Mouse (Mus musculus) monocyte, adult 5-6 weeks (primary cell): Measurements from ENCODE around the gene Wdr1. TPM values are rescaled to one million over a fixed set of nuclear protein-coding genes. Genes with fewer than 3 reads are reported as not detected.

Experiments used
- ATAC-seq: fragments of 153-309, 156-312 bp; replicated peaks from 2 replicates; pipeline ENCODE4 v1.8.0; 2017; ENCODE audit warnings: mild to moderate bottlenecking; ENCODE audit not compliant: low TSS enrichment, insufficient number of reproducible peaks, severe bottlenecking, poor library complexity, low FRiP score
- total RNA-seq: library from RNA; stranded (forward); fragments of 200-1000, 200-491, 200-594 nt; gene quantifications from 3 replicates; pipeline ENCODE4 v1.2.3, GENCODE M21; 2017

Gene Wdr1
- total RNA-seq, 1 experiment from 2014 or later, result 393 TPM

DNA sequence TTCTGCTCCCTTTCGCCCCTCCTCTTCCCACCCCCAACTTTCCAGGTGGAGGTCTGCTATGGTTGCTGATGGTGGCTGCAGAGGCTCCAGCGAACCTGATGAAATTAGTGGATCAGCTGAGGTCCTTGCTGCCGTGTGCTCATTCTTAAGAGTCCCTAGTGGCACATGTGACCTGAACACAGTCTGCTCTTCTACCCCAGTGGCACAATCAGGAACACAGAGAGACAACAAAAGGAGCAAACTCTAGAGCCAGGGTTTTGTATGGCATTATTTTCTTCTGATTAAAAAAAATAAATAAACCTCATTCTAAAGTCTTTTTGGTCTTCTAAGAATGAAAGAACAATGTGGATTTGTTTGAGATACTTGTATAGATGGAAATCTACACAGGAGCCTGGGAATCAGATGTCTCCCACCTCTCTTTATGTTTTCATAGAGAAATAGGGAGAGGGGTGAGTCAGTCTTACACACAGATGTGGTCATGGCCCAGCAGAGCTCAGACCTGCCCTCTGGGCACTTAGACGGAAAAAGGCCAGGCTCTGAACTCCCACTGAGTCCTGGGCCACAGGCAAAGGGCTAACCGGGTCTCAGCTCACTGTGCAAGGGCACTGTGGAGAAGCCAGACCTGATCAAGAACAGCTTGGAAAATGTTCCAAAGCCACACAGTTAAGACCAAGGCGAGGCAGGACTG is 58.1 kb downstream of the Wdr1 start:
- ATAC-seq, result no peak

DNA sequence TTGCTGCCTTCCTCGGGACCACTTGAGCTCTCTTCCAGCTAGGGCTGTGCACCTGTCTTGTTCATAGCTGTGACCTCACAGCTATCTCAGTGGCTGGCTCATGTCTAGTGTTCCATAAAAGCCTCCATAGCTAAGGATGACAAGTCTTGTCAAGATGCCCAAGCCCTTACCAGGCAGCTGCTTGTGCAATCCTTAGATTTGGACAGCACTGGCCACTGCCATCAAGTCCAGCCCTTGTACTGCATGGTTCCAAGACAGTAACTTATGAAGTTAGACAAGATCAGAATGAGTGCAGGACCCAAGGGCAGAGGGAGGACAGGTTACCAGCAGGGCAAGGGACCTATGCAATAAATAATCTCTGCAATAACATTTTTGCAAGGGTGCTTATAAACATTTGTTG is 58.9 kb downstream of the Wdr1 start:
- no peak for ATAC-seq

DNA sequence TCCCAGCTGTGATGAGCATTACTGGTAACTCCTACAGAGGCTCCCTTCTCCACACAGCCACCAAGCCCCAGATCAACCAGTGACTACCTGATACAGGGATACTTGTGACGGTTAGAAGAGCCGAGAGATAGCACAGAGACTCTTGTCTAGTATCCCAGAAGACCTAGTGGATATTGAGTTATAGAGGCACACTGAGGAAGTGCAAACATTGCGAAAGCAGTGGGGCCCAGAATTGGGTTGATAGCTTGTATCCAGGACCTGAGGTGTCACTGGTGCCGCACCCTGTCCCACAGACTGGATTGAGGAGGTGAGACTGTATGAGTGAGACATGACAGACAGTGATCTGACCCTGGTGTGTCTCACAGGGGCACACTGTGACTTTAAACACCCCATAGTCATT is 60.0 kb downstream of the Wdr1 start, which contains the start of gene Slc2a9:
Slc2a9 (minus strand) TSS at position 152 of the 400 bp plus-strand sequence.
- ATAC-seq, result peak; percentile 69

DNA sequence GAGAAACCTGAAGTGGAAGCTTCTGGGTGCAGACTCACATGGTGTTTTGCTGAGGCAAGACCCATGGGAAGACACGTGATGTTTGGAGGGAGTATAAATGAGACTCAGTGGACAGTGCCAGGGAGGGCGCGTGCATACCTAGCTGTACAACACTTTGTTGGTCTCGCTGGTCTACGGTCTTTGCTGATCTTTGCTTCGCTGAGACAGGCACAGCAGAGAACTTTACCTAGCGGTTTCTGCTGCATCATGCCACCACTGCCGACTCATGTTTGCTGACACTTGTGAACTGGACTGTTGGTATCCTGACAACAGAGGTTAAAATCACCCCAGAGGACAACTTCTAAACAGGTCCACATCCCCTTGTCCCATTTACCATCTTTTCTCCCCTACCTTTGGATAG is 63.0 kb downstream of the Wdr1 start:
- ATAC-seq, result no peak

DNA sequence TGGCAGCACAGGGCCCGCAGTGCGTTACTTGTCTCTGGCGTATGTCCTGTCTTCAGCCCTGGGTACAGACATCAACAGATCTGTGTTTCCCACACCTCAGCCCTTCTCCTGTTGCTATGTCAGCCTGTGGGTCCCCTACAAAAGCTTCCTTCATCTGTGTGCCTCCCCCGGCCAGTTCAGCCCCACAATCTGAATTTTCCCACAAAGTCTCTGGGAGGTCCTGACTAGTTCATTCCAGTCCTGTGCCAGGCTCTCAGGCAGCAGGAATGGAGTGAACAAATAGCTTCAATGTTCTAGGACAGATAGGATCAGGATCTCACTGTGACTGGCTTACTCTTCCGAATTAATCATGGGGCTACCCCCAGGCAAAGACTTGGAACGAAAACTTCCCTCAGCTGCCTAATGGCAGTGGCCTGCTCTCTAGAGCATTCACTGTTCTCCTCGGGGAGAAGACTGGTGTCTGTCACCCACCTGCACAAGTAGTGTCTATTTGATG is 63.7 kb downstream of the Wdr1 start:
- ATAC-seq, result no peak

DNA sequence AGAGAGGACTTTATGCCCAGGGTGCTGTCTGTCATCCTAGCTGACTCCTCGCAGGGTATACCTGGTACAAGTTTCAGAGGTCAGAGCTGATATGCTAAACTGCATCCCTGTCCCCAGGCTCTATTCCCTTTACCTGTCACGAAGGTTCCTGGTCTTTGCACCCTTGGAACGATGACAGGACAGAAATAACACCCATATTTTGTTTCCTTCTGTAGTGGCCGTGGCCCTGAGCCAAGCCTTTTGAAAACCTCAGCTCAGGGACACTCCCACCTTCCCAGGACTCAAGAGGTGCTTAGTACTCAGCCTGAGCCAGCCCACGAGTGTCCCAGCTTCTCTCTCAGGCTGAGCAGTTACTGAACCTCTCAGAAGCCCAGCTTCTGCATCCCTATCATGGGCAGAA is 64.5 kb downstream of the Wdr1 start:
- ATAC-seq, result no peak

DNA sequence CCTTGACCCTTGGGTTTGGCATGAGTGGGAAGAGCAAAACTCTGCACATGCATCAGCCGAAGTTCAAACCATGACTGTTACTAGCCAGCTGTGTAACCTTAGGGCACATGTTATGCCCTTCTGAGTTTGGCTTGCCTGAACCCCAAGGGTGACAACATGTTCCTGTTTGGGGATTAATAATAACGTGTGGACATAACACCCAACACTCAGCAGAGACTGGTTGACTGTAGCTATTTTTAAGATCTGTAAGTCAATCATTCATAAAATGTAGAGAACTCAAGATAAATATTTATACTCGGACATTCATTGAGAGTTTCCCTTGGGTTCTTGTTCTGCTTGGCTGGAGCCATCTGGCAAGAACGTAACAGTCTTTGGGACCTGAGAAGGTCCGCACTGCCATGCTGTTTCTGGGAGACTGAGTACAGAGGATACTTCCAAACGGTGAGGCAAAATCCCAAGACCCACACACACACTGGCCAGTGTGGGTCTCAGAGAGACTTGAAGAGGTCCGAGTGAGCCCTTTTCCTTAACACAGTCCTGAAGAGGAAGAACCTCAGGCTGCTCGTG is 66.4 kb downstream of the Wdr1 start:
- no peak for ATAC-seq

DNA sequence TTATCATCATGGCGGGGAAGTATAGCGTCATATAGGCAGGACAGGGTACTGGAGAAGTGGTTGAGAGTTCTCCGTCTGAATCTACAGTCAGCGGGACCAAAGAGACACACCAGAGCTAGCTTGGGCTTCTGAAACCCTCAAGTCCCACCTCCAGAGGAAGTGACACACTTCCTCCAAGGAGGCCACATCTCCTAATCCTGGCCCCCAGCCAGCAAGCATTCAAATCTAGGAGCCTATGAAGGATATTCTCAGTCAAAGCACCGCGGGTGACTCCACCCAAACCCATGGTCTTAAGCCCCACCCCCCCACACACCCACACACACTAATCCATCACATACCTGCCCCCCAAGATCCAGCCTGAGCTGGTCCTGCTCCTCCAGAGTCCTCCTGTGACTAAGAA is 69.1 kb downstream of the Wdr1 start:
- ATAC-seq, result peak; percentile 53; the same call in 1 of the 2 replicates

DNA sequence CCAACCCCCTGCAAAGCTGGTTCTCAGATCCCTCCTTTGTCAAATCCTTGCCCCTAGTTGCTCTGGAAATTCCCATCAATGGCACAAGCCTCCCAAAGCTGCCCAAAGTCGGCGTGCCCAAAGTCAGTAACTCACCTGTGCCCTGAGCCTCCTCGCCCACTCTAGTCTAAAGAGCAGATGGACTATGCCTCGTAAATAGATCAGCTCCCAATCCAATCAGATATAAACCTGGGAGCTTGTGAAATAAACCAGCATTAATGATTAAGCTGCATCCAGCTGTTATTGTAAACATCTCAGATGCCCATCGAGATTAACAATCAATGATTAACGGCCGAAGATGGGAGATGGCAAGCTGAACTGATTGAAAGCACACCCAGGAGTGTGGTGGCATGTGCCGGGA is 71.3 kb downstream of the Wdr1 start:
- no peak for ATAC-seq

DNA sequence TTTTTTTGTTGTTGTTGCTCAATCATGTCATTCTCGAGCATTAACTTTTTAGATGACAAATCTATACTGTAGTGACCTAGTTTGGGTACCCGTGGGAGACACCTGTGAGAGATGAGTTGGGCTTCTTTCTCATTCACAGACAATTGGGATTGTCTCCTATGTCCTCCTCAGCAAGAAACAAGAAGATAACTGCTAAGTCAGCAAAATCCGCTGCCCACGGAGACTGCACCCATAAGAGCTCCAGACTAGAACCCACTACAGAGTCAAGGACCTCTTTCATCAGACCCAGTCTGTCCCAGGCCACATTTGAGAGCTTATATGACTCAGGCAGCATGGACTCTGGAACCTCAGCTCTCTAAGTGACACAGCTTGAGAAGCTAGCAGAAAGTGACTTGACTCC is 73.3 kb downstream of the Wdr1 start:
- no peak for ATAC-seq

DNA sequence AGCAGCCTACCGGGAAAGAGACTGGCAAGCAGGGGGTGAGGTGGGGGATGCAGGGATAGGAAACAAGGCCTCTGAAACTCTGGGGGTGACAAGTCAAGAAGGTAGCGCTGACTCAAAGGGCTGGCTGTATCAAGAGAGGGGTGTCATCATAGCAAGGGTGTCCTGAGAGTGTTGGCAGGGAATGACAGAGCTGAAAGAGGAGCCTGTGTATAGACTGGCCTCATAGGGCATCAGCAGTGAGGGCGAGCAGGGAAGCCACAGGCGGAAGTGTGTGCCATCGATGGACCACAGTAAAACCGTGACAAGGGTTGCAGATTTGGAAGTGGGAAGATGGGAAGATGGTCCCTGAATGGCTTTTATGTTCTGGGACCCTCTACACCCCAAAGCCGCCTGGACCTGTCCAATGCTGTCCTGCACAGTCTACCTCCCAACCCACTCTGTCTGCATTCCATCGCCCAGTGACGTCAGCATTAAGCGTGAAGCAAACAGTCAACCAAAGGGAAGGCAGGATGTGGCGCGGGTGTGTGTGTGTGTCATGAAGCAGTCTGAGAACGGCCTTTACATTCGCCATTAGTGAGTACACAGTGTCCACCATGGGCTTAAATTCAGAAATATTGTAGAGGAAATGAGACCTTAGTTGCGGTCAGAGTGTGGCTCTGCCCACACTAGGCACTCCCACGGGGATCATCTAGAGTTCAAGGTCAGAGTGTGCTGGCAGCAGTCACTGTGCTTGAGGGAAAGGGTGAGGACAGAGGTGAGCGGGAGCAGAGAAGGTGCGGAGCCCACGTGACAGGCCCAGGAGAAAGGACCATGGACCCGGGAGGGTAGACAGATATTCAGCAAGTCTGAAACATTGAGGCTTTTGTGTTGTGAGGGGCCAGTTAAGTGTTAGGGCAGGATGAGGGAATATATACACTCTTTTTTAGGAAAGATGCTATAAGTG is 74.1 kb downstream of the Wdr1 start:
- ATAC-seq, result 0 out of 2 replicates have a peak, but pooled peaks have one; percentile 18

DNA sequence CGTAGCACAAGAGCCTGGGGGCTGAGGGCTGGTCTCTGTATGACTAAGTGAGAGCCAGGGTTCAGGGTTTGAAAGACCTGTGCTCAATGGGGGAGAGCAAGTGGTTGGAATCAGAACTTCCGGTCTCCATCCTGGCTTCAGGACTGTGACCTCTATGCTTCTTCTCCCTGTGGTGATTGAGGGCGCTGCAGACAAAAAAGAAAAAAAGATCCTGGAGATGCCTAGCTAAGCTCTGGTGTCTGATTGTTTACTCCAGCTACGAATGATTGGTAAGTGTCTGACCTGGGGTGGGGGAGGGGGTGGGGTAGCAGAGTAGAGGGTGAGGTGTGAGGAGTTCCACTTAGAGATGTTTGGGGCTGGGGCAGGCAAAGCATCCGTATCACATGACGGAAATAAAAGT is 75.0 kb downstream of the Wdr1 start:
- no peak for ATAC-seq

DNA sequence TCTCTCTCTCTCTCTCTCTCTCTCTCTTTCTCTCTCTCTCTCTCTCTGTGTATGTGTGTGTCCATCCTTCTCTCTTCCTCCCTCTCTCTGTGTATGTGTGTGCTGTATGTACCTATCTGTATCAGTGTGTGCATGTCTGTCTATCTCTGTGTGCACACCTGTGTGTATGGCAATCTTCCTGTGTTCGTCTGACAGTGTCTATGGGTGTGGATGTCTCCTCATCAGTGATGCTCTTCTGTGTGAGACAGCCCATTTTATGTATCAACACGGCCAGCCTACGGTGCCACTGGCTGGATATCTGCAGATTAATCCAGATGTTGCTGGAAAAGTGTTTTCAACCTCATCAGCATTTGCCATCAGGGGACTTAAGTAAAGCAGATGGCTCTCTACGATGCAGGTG is 75.8 kb downstream of the Wdr1 start:
- ATAC-seq, result no peak

DNA sequence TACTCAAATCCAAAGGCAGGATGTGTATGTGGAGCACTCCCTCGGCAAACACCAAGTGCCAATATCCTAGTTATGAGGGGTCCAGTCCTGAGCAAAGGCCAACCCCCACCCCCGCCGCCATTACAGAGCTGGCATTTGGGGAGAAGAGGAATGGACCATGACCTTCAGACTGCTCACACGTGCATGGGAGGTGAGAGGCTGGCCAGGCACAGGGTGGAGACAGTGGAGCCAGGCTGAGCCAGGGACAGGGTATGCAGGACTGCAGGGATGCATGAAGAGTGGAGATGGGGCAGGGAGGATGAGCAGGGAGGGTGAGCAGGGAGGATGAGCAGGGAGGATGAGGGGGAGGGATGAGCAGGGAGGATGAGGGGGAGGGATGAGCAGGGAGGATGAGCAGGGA is 77.1 kb downstream of the Wdr1 start:
- 0 out of 2 replicates have a peak, but pooled peaks have one; percentile 5 for ATAC-seq

DNA sequence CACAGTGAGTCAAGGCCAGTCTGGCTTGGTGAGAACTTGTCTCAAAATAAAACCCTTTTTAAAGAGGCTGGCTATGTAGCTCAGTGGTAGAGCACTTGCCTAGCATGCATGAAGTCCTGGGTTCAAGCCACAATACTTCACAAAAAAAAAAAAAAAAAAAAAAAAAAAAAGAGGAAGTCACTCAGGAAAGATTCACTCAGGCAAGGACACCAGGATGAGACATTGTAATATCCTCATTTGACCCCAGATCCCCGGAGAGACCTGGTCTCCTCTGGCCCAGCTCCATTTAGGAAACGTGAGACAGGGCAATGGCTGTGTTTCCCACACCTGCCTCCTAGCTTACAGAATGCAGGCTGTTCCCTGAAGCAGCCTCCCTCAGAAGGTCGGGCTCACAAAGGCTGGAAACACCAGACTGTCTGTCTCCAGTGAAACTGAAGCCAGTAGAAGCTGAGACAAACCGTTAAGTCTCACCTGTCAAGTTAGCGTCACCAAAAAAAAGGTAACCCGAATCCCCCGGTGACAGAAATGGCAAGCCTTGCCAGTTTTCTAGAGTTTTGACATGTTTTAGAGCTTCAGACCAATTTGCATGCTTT is 79.4 kb downstream of the Wdr1 start:
- ATAC-seq, result no peak

DNA sequence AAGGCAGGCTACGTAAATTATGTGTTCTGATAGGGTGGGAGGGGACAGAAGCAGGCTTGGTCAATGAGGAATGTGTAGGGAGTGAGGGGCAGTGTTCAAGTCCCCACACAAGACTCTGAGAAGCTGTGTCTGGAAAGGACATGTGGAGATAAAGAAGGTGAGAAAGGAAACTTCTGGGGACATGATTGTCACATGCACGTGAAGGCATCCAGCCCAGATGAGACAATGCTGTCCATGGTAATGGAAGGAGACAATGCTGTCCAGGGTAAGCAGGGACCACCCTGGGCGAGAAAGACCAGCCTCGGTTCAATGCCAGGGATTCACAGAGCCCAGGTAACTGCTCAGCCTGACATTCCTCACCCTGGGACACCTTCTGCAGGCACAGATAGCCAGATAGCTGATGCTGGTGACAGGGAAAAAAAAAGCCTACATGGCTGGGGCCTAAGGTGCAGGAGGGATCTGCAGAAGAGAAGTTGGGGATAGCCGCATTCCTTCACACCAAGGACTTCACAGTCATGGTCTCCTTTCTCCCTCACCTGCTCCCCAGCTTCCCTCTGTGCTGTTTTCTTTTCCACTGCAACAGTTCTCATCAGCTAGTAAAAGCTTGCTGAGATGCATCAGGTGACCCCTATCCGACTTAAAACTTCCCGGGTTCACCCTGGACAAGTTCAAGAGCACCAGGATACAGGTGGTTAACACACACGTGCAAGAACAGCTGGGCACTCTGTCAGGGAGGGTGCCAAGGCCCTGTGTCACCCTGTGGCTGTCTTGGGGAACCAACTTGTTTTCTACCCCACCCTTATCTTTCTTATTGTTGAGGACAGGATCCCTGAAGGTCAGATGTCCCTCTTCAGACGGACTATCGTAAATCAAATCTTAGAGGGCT is 82.0 kb downstream of the Wdr1 start:
- ATAC-seq, result no peak

DNA sequence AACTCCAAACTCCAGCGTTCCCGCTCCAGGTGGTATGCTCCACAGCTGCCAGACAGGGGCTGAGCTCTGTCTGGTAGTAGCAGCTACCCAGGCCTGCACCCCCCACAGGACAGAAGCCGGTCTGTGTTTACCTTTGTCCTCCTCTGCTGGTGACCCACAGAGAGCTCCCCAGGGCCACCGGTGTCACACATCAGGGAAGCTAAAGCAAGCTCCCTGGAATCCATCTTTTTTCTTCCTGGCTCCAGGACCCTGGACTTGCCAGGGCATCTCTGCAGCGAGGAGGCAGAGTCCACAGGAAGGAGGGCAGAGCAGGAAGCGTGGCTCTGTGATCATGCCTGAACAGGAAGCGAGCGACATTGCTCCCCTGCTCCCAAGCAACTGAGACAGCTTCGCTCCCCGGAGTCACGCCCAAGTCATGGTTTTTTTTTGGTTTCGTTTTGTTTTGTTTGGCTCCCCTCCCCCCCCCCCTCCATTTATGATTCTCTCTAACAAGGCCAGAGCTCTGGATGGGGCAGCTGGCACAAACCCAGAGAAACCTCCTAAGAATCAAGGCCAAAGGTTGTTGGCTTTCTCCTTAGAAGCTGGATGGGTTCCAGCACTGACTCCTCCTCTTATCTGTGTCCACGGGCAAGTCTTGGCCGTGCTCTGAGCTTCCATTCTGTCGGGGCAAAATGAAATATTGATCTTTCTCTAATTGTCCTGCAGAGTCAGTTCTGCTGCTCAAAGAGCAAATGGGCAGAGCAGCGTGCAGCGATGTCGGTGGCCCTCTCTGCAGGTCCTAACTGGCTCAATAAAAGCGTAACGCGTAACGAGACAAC is 82.9 kb downstream of the Wdr1 start:
- ATAC-seq, result peak; percentile 60
